Mouse (Mus musculus): Measurements from ENCODE around the gene Dhrs13.
"Not testable (repeated sequence)": the region's sequence is repeated elsewhere in the genome, so short reads cannot be mapped to it uniquely, and the experiment has no call there.

DNA sequence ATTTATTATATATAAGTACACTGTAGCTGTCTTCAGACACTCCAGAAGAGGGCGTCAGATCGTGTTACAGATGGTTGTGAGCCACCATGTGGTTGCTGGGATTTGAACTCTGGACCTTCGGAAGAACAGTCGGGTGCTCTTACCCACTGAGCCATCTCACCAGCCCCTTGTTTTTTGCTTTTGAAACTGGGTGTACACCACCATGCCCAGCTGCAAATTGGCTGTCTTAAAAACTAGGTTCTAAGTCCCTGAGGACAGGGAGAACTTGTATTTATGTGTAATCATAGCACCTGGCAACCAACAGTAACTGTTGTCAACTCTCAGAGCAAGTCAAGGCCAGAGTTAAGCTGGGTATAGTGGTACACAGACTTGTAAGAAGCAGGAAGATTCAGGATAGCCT lies 16.6 kb downstream of the Dhrs13 start:
- not testable (repeated sequence) for TF ChIP-seq POLR2A (IDR thresholded peaks at IDR 0.05; ENCODE audit: low read depth, low read length); CTCF (IDR thresholded peaks at IDR 0.05; ENCODE audit: extremely low read depth, insufficient read length, insufficient replicate concordance, low read depth, low read length)

All from small intestine, adult 2 months (tissue).